Mouse (Mus musculus) intestine, postnatal 0 days (tissue): ENCODE data around the gene Gp9. TPM values are rescaled to one million over a fixed set of nuclear protein-coding genes. Genes with fewer than 3 reads are reported as not detected.

Experiments used
- ATAC-seq: fragments of 200-750 bp; cut with Nextera tagmentation; 2 replicates; pipeline ENCODE4 v1.8.0; 2017; ENCODE audit warnings: mild to moderate bottlenecking, moderate TSS enrichment, moderate library complexity
- H3K27ac ChIP-seq: fragments of 300-500 bp; sonication (generic); 2 replicates; pipeline ENCODE4 v1.5.1; 2014; ENCODE audit warnings: mild to moderate bottlenecking, low read depth, low read length, moderate library complexity
- H3K27me3 ChIP-seq: fragments of 300-500 bp; sonication (generic); replicated peaks from 2 replicates; pipeline ENCODE4 v1.6.1; 2014; ENCODE audit warnings: low read length, mixed read lengths; ENCODE audit not compliant: control insufficient read depth, insufficient read depth
- H3K36me3 ChIP-seq: fragments of 300-500 bp; sonication (generic); 2 replicates; pipeline ENCODE4 v1.6.1; 2014; ENCODE audit warnings: mild to moderate bottlenecking, moderate library complexity; ENCODE audit not compliant: control insufficient read depth, insufficient read depth
- H3K4me1 ChIP-seq: fragments of 300-500 bp; sonication (generic); replicated peaks from 2 replicates; pipeline ENCODE4 v1.6.1; 2014; ENCODE audit warnings: antibody characterized with exemption, low read length, mixed read lengths; ENCODE audit not compliant: control insufficient read depth, insufficient read depth
- H3K4me2 ChIP-seq: fragments of 300-500 bp; sonication (generic); replicated peaks from 2 replicates; pipeline ENCODE4 v1.6.1; 2014; ENCODE audit warnings: low read depth, mild to moderate bottlenecking, moderate library complexity
- H3K4me3 ChIP-seq: fragments of 300-500 bp; sonication (generic); 2 replicates; pipeline ENCODE4 v1.5.1; 2014; ENCODE audit warnings: low read depth, low read length
- H3K9ac ChIP-seq: fragments of 300-500 bp; sonication (generic); 2 replicates; pipeline ENCODE4 v1.6.1; 2014; ENCODE audit warnings: mild to moderate bottlenecking, low read depth, low read length
- H3K9me3 ChIP-seq: fragments of 300-500 bp; sonication (generic); 2 replicates; pipeline ENCODE4 v1.6.1; 2016; ENCODE audit warnings: mixed run types; ENCODE audit not compliant: control insufficient read depth
- CTCF ChIP-seq: sonication (generic); IDR thresholded peaks from 2 replicates; pipeline ENCODE4 v1.5.1; 2016; ENCODE audit warnings: low read depth, mild to moderate bottlenecking, control low read depth, antibody characterized with exemption, moderate library complexity
- WGBS: fragments of 180-500 bp; shearing (Covaris S2); extraction: QIAGEN DNeasy Blood & Tissue Kit; methylation state at CpG from one replicate; pipeline ENCODE4 v1.1.7; 2014; 5-methylcytosine and 5-hydroxymethylcytosine counted together
- polyA plus RNA-seq: library from polyadenylated mRNA; unstranded; fragments of >200 nt; fragmentation: Nextera tagmentation; extraction: Ambion mirVana; gene quantifications from 2 replicates; pipeline ENCODE4 v1.2.1, GENCODE M21; 2015

The Gp9 gene
- polyA plus RNA-seq, 1 experiment from 2014 or later, result 2.3 TPM

- no peak overlapping the region for H3K4me3 ChIP-seq
Measured at GRCm38 (mm10) chr6:87740496-87740895, 37.4 kb upstream of the Gp9 start.

DNA sequence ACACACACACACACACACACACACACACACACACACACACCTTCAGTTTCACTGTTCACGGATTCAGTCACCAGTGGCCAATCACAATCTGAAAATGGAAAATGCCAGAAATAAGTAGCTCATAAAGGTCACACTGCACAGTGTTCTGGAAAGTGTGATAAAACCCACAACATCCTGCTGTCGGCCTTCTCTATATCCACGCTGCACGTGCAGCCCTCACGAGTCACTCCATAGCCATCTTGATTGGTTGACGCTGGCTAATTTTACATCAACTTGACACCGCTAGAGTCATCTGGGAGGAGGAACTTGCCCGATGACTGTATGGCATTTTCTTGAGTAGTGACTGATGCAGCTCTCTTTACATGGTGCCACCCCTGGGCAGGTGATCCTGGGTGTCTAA is 35.9 kb upstream of the Gp9 start:
- Histone ChIP-seq H3K9me3 (no peaks in the 10 kb centered on the region), H3K36me3 (no peaks in the 10 kb centered on the region), H3K27ac (no peak overlapping the region), H3K4me2 (no peak overlapping the region), H3K27me3 (no peaks in the 10 kb centered on the region), H3K4me1 (0 out of 2 replicates have a peak, but pooled peaks cover 3% of the 10 kb centered on the region), H3K4me3 (no peak overlapping the region), H3K9ac (no peak overlapping the region)
- 83% methylated on average over 8 of the region's 8 CpGs for WGBS
- TF ChIP-seq CTCF, result no peak
- ATAC-seq, result peak; percentile 19; the same call in 1 of the 2 replicates

More at GRCm38 (mm10) chr6:87740496-87740895, 37.4 kb upstream of the Gp9 start:
- H3K9ac ChIP-seq, result no peak overlapping the region
- no peak for TF ChIP-seq CTCF
- no peaks in the 10 kb centered on the region for H3K36me3 ChIP-seq
- 0 out of 2 replicates have a peak, but pooled peaks cover 2% of the 10 kb centered on the region for H3K4me1 ChIP-seq
- H3K27me3 ChIP-seq, result no peaks in the 10 kb centered on the region
- no peaks in the 10 kb centered on the region for H3K9me3 ChIP-seq
- ATAC-seq, result no peak
- H3K4me2 ChIP-seq, result no peak overlapping the region
- no peak overlapping the region for H3K27ac ChIP-seq

GRCm38 (mm10) chr6:87742804-87743203 is 35.1 kb upstream of the Gp9 start:
- Histone ChIP-seq H3K27me3 (no peaks in the 10 kb centered on the region), H3K9ac (no peak overlapping the region), H3K36me3 (no peaks in the 10 kb centered on the region), H3K9me3 (no peaks in the 10 kb centered on the region), H3K27ac (no peak overlapping the region), H3K4me3 (no peak overlapping the region), H3K4me1 (0 out of 2 replicates have a peak, but pooled peaks cover 3% of the 10 kb centered on the region), H3K4me2 (no peak overlapping the region)
- ATAC-seq, result no peak
- peak; percentile 62 for TF ChIP-seq CTCF
- 85% methylated on average over 5 of the region's 5 CpGs for WGBS

GRCm38 (mm10) chr6:87743281-87743680 is 34.6 kb upstream of the Gp9 start:
- Histone ChIP-seq H3K4me2 (no peak overlapping the region), H3K27ac (no peak overlapping the region), H3K9ac (no peak overlapping the region), H3K4me1 (0 out of 2 replicates have a peak, but pooled peaks cover 3% of the 10 kb centered on the region), H3K4me3 (no peak overlapping the region), H3K9me3 (no peaks in the 10 kb centered on the region), H3K36me3 (no peaks in the 10 kb centered on the region), H3K27me3 (no peaks in the 10 kb centered on the region)
- ATAC-seq, result no peak
- 79% methylated on average over 5 of the region's 5 CpGs for WGBS
- no peak for TF ChIP-seq CTCF

- no peak for ATAC-seq
- 83% methylated on average over 3 of the region's 3 CpGs for WGBS
- H3K4me2 ChIP-seq, result no peak overlapping the region
- no peaks in the 10 kb centered on the region for H3K27me3 ChIP-seq
- H3K9ac ChIP-seq, result no peak overlapping the region
- H3K27ac ChIP-seq, result no peak overlapping the region
- no peaks in the 10 kb centered on the region for H3K9me3 ChIP-seq
- no peak overlapping the region for H3K4me3 ChIP-seq
- 0 out of 2 replicates have a peak, but pooled peaks cover 3% of the 10 kb centered on the region for H3K4me1 ChIP-seq
- TF ChIP-seq CTCF, result no peak
- H3K36me3 ChIP-seq, result no peaks in the 10 kb centered on the region
Measured at GRCm38 (mm10) chr6:87744632-87745031, 33.2 kb upstream of the Gp9 start.

GRCm38 (mm10) chr6:87745301-87745700 is 32.6 kb upstream of the Gp9 start:
- no peaks in the 10 kb centered on the region for H3K27me3 ChIP-seq
- no peak overlapping the region for H3K4me3 ChIP-seq
- no peak overlapping the region for H3K9ac ChIP-seq
- 37% methylated on average over 1 of the region's 1 CpGs for WGBS
- no peak for ATAC-seq
- H3K9me3 ChIP-seq, result no peaks in the 10 kb centered on the region
- H3K36me3 ChIP-seq, result no peaks in the 10 kb centered on the region
- no peak overlapping the region for H3K4me2 ChIP-seq
- H3K27ac ChIP-seq, result no peak overlapping the region
- H3K4me1 ChIP-seq, result 0 out of 2 replicates have a peak, but pooled peaks cover 3% of the 10 kb centered on the region
- TF ChIP-seq CTCF, result no peak

- H3K4me2 ChIP-seq, result no peak overlapping the region
- no peak overlapping the region for H3K9ac ChIP-seq
- no peaks in the 10 kb centered on the region for H3K9me3 ChIP-seq
- no peak overlapping the region for H3K27ac ChIP-seq
- no peak for TF ChIP-seq CTCF
- no peak overlapping the region for H3K4me3 ChIP-seq
- 50% methylated on average over 3 of the region's 3 CpGs for WGBS
- no peaks in the 10 kb centered on the region for H3K36me3 ChIP-seq
- H3K27me3 ChIP-seq, result no peaks in the 10 kb centered on the region
- no peak for ATAC-seq
- H3K4me1 ChIP-seq, result 0 out of 2 replicates have a peak, but pooled peaks cover 3% of the 10 kb centered on the region
Measured at GRCm38 (mm10) chr6:87746059-87746458, 31.8 kb upstream of the Gp9 start.
